Mouse (Mus musculus) CH12.LX (cell line): Measurements from ENCODE around the gene Prr13. TPM values are rescaled to one million over a fixed set of nuclear protein-coding genes. Genes with fewer than 3 reads are reported as not detected.
A peak's percentile ranks its signal among the peaks of the same experiment; 100 is the strongest.

Experiments
- DNase-seq: peaks from one replicate; pipeline ENCODE4 v3.0.0-alpha.2; 2013; ENCODE audit errors: extremely low read depth
- H3K27ac ChIP-seq: 2 replicates; pipeline ENCODE4 v1.5.1; 2012; ENCODE audit warnings: low read depth, mild to moderate bottlenecking, control low read depth, moderate library complexity; ENCODE audit not compliant: insufficient read depth
- H3K27me3 ChIP-seq: replicated peaks from 2 replicates; pipeline ENCODE3; 2012; ENCODE audit warnings: inconsistent platforms
- H3K36me3 ChIP-seq, 2 experiments: replicated peaks in 1 of 2; 2 replicates each; pipeline versions ENCODE3 to v1.6.1; 2012; ENCODE audit warnings: inconsistent platforms in 1 of 2, low read length in 1 of 2, mild to moderate bottlenecking in 1 of 2, mixed read lengths in 1 of 2, moderate library complexity in 1 of 2; ENCODE audit not compliant: control insufficient read depth in 1 of 2, insufficient read depth in 1 of 2
- H3K4me1 ChIP-seq, 2 experiments: 2 replicates each; pipeline ENCODE4 v1.6.1; 2012; ENCODE audit warnings: inconsistent platforms in 1 of 2, moderate library complexity in 1 of 2; ENCODE audit not compliant: insufficient read depth in 2 of 2, control insufficient read depth in 1 of 2
- H3K4me2 ChIP-seq: 2 replicates; pipeline ENCODE4 v1.6.1; 2012; ENCODE audit warnings: low read depth, mild to moderate bottlenecking, control low read depth; ENCODE audit not compliant: poor library complexity, insufficient read depth, severe bottlenecking
- H3K4me3 ChIP-seq, 3 experiments: fragments of 150-350 bp in 1 of 3; sonication (generic) in 1 of 3; replicated peaks in 1 of 3; 2 replicates each; pipeline versions ENCODE3 to v1.5.1; 2011 to 2012; ENCODE audit warnings: low read depth in 2 of 3, low read length in 2 of 3, mild to moderate bottlenecking in 2 of 3, moderate library complexity in 2 of 3, control low read depth in 1 of 3, improper control_type of control experiment in 1 of 3, inconsistent platforms in 1 of 3, mixed read lengths in 1 of 3; ENCODE audit not compliant: poor library complexity in 1 of 3
- H3K79me2 ChIP-seq: replicated peaks from 2 replicates; pipeline ENCODE4 v1.6.1; 2012; ENCODE audit warnings: mild to moderate bottlenecking, moderate library complexity; ENCODE audit not compliant: control insufficient read depth, poor library complexity, insufficient read depth, severe bottlenecking; ENCODE audit errors: extremely low read depth
- H3K9ac ChIP-seq: 2 replicates; pipeline ENCODE4 v1.6.1; 2012; ENCODE audit warnings: low read depth, mild to moderate bottlenecking, control low read depth, moderate library complexity; ENCODE audit not compliant: insufficient read depth
- H3K9me3 ChIP-seq: replicated peaks from 2 replicates; pipeline ENCODE3; 2012; ENCODE audit warnings: low read length, inconsistent platforms, mixed read lengths
- CHD1 ChIP-seq: IDR thresholded peaks from 2 replicates; pipeline ENCODE4 v1.6.1; 2012; ENCODE audit warnings: low read depth, low read length, improper control_type of control experiment, inconsistent platforms
- CHD2 ChIP-seq: IDR thresholded peaks from 2 replicates; pipeline ENCODE4 v1.6.1; 2011; ENCODE audit warnings: low read length, improper control_type of control experiment
- E2F4 ChIP-seq: IDR thresholded peaks from 2 replicates; pipeline ENCODE4 v1.6.1; 2011; ENCODE audit warnings: low read depth, low read length, improper control_type of control experiment; ENCODE audit not compliant: insufficient replicate concordance
- IRF4 ChIP-seq: IDR thresholded peaks from 2 replicates; pipeline ENCODE4 v1.6.1; 2014; ENCODE audit warnings: low read depth, mild to moderate bottlenecking, inconsistent platforms, low read length, improper control_type of control experiment
- JUN ChIP-seq: IDR thresholded peaks from 2 replicates; pipeline ENCODE4 v1.6.1; 2011; ENCODE audit warnings: low read depth, mild to moderate bottlenecking, low read length, improper control_type of control experiment, moderate library complexity; ENCODE audit not compliant: insufficient read depth
- KAT2A ChIP-seq: IDR thresholded peaks from 2 replicates; pipeline ENCODE4 v1.6.1; 2012; ENCODE audit warnings: low read length, improper control_type of control experiment, inconsistent platforms; ENCODE audit not compliant: insufficient replicate concordance
- MAZ ChIP-seq: IDR thresholded peaks from 2 replicates; pipeline ENCODE4 v1.6.1; 2012; ENCODE audit warnings: low read depth, mild to moderate bottlenecking, inconsistent platforms, low read length, improper control_type of control experiment, moderate library complexity
- MEF2A ChIP-seq: IDR thresholded peaks from 2 replicates; pipeline ENCODE4 v1.6.1; 2014; ENCODE audit warnings: low read depth, mild to moderate bottlenecking, inconsistent platforms, low read length, improper control_type of control experiment, borderline replicate concordance
- MXI1 ChIP-seq: IDR thresholded peaks from 2 replicates; pipeline ENCODE4 v1.6.1; 2011; ENCODE audit warnings: mild to moderate bottlenecking, low read depth, low read length, improper control_type of control experiment
- MYC ChIP-seq: IDR thresholded peaks from 2 replicates; pipeline ENCODE4 v1.6.1; 2011; ENCODE audit warnings: low read depth, mild to moderate bottlenecking, improper control_type of control experiment, low read length
- NELFE ChIP-seq: IDR thresholded peaks from 2 replicates; pipeline ENCODE4 v1.6.1; 2011; ENCODE audit warnings: low read depth, low read length, improper control_type of control experiment
- NRF1 ChIP-seq: IDR thresholded peaks from 2 replicates; pipeline ENCODE4 v1.6.1; 2014; ENCODE audit warnings: low read depth, mild to moderate bottlenecking, inconsistent platforms, low read length, improper control_type of control experiment, moderate library complexity
- POLR2A ChIP-seq: IDR thresholded peaks from 2 replicates; pipeline ENCODE4 v1.6.1; 2011; ENCODE audit warnings: low read depth, mild to moderate bottlenecking, improper control_type of control experiment, low read length
- POLR2AphosphoS2 ChIP-seq: IDR thresholded peaks from 2 replicates; pipeline ENCODE4 v1.6.1; 2011; ENCODE audit warnings: low read depth, low read length, improper control_type of control experiment
- RAD21 ChIP-seq: IDR thresholded peaks from 2 replicates; pipeline ENCODE4 v1.6.1; 2011; ENCODE audit warnings: low read depth, mild to moderate bottlenecking, low read length, improper control_type of control experiment, moderate library complexity
- SMC3 ChIP-seq: IDR thresholded peaks from 2 replicates; pipeline ENCODE4 v1.6.1; 2011; ENCODE audit warnings: low read depth, low read length, improper control_type of control experiment
- TBP ChIP-seq: conservative IDR thresholded peaks from 2 replicates; pipeline ENCODE4 v1.6.1; 2011; ENCODE audit warnings: low read depth, low read length, improper control_type of control experiment
- ZKSCAN1 ChIP-seq: IDR thresholded peaks from 2 replicates; pipeline ENCODE4 v1.6.1; 2012; ENCODE audit warnings: low read depth, inconsistent platforms, low read length, improper control_type of control experiment, borderline replicate concordance
- ZMIZ1 ChIP-seq: IDR thresholded peaks from 2 replicates; pipeline ENCODE4 v1.6.1; 2012; ENCODE audit warnings: low read depth, mild to moderate bottlenecking, inconsistent platforms, low read length, improper control_type of control experiment
- ZNF384 ChIP-seq: IDR thresholded peaks from 2 replicates; pipeline ENCODE4 v1.6.1; 2012; ENCODE audit warnings: low read depth, low read length, improper control_type of control experiment, inconsistent platforms
- dilution Hi-C: fragments of 300-500 bp; cut with MboI; formaldehyde crosslinking; loops from 2 replicates; pipeline ENCODE4 v1.14.3; 2020; ENCODE audit warnings: low sequenced_read_pairs; ENCODE audit not compliant: extremely low pct_unique_long_range_greater_than_20kb, extremely low pct_ligation_motif_present
- in situ Hi-C: fragments of 300-500 bp; cut with MboI; formaldehyde crosslinking; loops from 3 replicates; pipeline ENCODE4 v1.14.3; 2019; ENCODE audit warnings: low sequenced_read_pairs, low pct_ligation_motif_present, low pct_unique_long_range_greater_than_20kb, mixed read lengths
- polyA plus RNA-seq: library from polyadenylated mRNA; unstranded; fragments of >175 nt; gene quantifications from 2 replicates; pipeline ENCODE4 v1.2.1, GENCODE M21; 2012; ENCODE audit warnings: low read depth; ENCODE audit not compliant: insufficient read length
- total RNA-seq, 2 experiments: library from RNA; depleted of rRNA; stranded (reverse); fragments of 300-350 nt in 1 of 2; fragments of >200 nt in 1 of 2; gene quantifications; 2 replicates each; pipeline ENCODE4 v1.2.3; 2012 to 2014

The Prr13 gene
- total and polyA plus RNA-seq, 3 experiments, result 32.2 to 131 (median 36.4) TPM

DNA sequence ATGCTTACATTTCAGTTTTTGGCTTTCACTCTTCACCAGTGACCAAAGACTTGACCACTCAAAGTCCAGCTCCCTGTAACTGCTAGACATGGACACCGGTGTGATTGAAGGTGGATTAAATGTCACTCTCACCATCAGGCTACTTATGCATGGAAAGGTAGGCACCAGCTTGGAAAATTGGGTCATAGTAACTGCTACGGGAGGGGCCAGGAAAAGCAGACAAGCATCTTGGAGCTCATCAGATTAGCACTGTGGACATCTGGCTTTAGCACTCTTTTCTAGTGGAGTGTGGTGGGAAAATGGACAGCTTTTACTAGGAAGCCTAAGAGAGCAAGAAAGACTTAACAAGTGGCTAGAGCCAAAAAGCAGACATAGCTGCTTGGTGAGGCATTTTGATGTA lies 14.4 kb downstream of the Prr13 start (continued):
- TF ChIP-seq E2F4 (no peak), MYC (no peak)

DNA sequence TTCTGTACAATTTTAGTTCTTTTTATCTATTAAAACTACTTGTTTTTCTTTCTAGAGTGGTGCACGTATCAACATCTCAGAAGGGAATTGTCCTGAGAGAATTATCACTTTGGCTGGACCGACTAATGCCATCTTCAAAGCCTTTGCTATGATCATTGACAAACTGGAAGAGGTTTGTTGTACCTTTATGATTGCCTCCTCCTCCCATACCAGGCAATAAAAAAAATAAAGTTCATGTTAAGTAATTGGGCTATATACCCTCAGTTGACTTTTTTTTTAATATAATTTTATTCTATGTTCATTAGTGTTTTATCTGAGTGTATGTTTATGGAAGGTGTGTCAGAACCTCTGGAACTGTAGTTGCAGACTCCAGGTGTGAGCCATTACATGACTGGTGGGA lies 15.7 kb downstream of the Prr13 start:
- DNase-seq, result no peak
- H3K27ac ChIP-seq, result no peak overlapping the region
- in situ Hi-C loops (no loop called here), dilution Hi-C loops (no loop called here)
- no peak overlapping the region for H3K4me2 ChIP-seq
- H3K4me1 ChIP-seq, result peaks cover 3 to 26% of the 10 kb centered on the region in 2 experiments
- H3K9ac ChIP-seq, result no peak overlapping the region
- H3K4me3 ChIP-seq, result no peak overlapping the region
- H3K79me2 ChIP-seq, result peaks cover 77% of the 10 kb centered on the region
- TF ChIP-seq MYC (no peak), POLR2AphosphoS2 (peak; percentile 77; the same call in 1 of the 2 replicates), ZMIZ1 (no peak), KAT2A (no peak)
- H3K9me3 ChIP-seq, result no peaks in the 10 kb centered on the region
- H3K36me3 ChIP-seq, result peaks cover 45 to 66% of the 10 kb centered on the region in 2 experiments
- no peaks in the 10 kb centered on the region for H3K27me3 ChIP-seq

DNA sequence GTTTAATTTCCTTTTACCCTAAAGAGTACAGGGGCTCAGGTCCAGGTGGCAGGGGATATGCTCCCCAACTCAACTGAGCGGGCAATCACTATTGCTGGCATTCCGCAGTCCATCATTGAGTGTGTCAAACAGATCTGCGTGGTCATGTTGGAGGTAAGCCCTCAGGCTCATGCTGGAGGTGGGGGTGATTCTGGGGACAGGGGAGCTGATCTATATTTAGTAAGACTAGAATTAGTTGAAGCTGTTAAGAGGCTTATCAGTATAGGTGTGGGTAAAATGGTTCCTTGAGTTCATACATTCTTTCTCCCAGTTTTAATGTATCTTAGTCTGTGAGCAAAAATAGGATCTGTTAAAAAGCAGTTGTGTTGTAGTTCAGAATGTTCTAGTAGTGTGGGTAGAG lies 24.3 kb downstream of the Prr13 start:
- H3K27ac ChIP-seq, result no peak overlapping the region
- no peaks in the 10 kb centered on the region for H3K27me3 ChIP-seq
- TF ChIP-seq MEF2A (no peak), TBP (no peak), NELFE (no peak), CHD2 (no peak), ZKSCAN1 (no peak), NRF1 (no peak), RAD21 (no peak), IRF4 (no peak), ZNF384 (no peak), MAZ (no peak), MXI1 (no peak), SMC3 (no peak), MYC (no peak), JUN (no peak), POLR2A (no peak), CHD1 (no peak)
- DNase-seq, result no peak
- peaks cover 0 to 11% of the 10 kb centered on the region in 2 experiments; a peak in 2 of 4 replicates for H3K4me1 ChIP-seq
- H3K4me3 ChIP-seq, result no peak overlapping the region
- H3K9ac ChIP-seq, result no peak overlapping the region
- H3K9me3 ChIP-seq, result no peaks in the 10 kb centered on the region
- peaks cover 59% of the 10 kb centered on the region for H3K79me2 ChIP-seq
- no peak overlapping the region; the same call in 1 of the 2 replicates for H3K4me2 ChIP-seq
- in situ Hi-C loops, result no loop called here
- dilution Hi-C loops, result no loop called here
- peaks cover 63 to 94% of the 10 kb centered on the region in 2 experiments for H3K36me3 ChIP-seq
